Mouse (Mus musculus) embryonic fibroblast, embryonic 13.5 days (primary cell): ENCODE data around the gene Strip1.

Source experiments
- CTCF ChIP-seq: IDR thresholded peaks from 2 replicates; pipeline ENCODE4 v1.5.1; 2011; ENCODE audit warnings: mild to moderate bottlenecking, control low read depth, low read length, moderate library complexity, borderline replicate concordance; ENCODE audit not compliant: insufficient read depth
- POLR2A ChIP-seq: IDR thresholded peaks from 2 replicates; pipeline ENCODE4 v1.6.1; 2011; ENCODE audit warnings: low read depth, mild to moderate bottlenecking, control low read depth, low read length, moderate library complexity

DNA sequence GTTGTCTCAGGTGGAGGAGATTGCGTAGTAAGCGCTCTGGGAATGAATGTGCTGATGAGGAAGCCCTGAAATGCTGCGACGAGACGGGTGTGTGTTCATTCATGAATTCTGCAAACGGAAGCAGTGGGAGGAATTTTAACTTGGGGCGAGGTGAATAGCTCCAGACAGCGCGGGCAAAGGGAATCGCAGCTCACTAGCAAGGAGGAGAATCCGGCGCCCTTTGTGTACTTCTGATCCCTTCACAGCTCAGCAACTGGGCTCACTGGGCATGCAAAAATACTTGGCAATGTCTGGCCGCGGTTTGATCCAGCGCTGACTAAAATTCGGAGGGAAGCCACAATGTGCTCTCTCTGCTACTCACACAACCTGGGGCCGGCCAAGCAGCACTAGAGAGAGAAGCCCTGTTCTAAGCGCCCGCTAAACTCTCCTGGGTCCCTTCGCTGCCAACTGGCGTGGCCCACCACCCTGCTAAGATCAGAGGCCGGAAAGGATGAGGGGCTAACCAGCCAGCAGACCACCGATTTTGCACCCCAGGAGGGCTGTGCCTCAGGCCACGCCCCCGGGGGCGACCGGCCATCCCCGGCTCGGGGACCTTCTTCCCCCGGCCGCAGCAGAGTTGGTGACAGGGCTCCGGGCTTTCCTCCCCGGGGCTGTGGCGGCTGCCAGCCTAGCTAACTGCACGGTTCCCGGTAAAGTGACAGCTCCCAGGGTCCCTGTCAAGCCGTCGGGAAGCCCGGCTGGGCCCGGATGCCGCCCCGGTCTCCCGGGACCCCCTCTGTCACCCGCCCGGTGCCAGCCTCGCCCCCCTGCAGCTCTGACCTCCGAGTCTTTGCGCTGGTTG is 592 bp downstream of the Strip1 start, which contains the start of gene Gm10961:
- TF ChIP-seq CTCF, result no peak
- TF ChIP-seq POLR2A, result no peak
